In genomic region chr11:17002739-17003373, GRCm38 (mm10) we compare ENCODE assay signal across 20 mouse cellular contexts. TPM values are rescaled to one million over a fixed set of nuclear protein-coding genes. Genes with fewer than 3 reads are reported as not detected.
DNase-seq lines count a peak whose midpoint lies in the region; ATAC-seq and TF ChIP-seq lines count a peak whose summit lies in the region.
"Had no signal": no experiment of that assay in that cellular context is flagged by ENCODE, and none has a peak within 500 bp of the region (broad histone marks: within the 10 kb centered on the region; RNA-seq: fewer than 3 reads in every experiment).

No protein-coding gene starts in this region.

- no peak for TF ChIP-seq EP300 in lung, postnatal 0 days (IDR thresholded peaks at IDR 0.05)

- intact Hi-C loops in left cerebral cortex, postnatal 10 days (cut with DNase I) = no loop called here

- H3K36me3 ChIP-seq in lung, postnatal 0 days (ENCODE audit: insufficient read depth, low read length) = no peaks in the 10 kb centered on the region
- no peaks in the 10 kb centered on the region for H3K36me3 ChIP-seq in liver, embryonic 13.5 days
- no peaks in the 10 kb centered on the region for H3K36me3 ChIP-seq in intestine, embryonic 16.5 days (ENCODE audit: control insufficient read depth, insufficient read depth, low read length)
- H3K36me3 ChIP-seq: heart, embryonic 15.5 days; hindbrain, embryonic 12.5 days; kidney, embryonic 15.5 days had no signal

- DNase-seq in lung, postnatal 0 days (ENCODE audit: low spot score) = peak; percentile 28
- DNase-seq in lung, adult 18-20 months = no peak
- DNase-seq in liver, embryonic 13.5 days = no peak
- DNase-seq in left cerebral cortex, postnatal 10 days (ENCODE audit: extremely low spot score in 1 of 2, low spot score in 2 of 2) = no peak
- DNase-seq in natural killer cell, adult 2 months (ENCODE audit: low spot score in 2 of 2) = no peak
- DNase-seq: adrenal gland, adult 2 months; B cell, adult 2 months; cerebellum, adult 18-20 months; forebrain, postnatal 0 days; gastrocnemius, adult 2 months; right cerebral cortex, postnatal 4 days; thymus, adult 2 months had no signal

- H3K4me3 ChIP-seq in lung, postnatal 0 days (ENCODE audit: low read depth, low read length) = no peak overlapping the region
- no peak overlapping the region for H3K4me3 ChIP-seq in bone marrow, adult 2 months (replicated peaks; ENCODE audit: control insufficient read depth, low read depth, low read length)
- H3K4me3 ChIP-seq in liver, embryonic 13.5 days (replicated peaks) = no peak overlapping the region
- H3K4me3 ChIP-seq in intestine, embryonic 16.5 days (ENCODE audit: low read length) = no peak overlapping the region
- H3K4me3 ChIP-seq: gastrocnemius, adult 2 months; heart, adult 2 months; heart, embryonic 15.5 days; hindbrain, embryonic 12.5 days; kidney, embryonic 15.5 days had no signal

- WGBS in lung, postnatal 0 days = 68% methylated on average over 7 of the region's 7 CpGs
- 35% methylated on average over 7 of the region's 7 CpGs for WGBS in bone marrow, adult 2 months
- 37% methylated on average over 7 of the region's 7 CpGs for WGBS in liver, embryonic 13.5 days (ENCODE audit: insufficient replicate concordance)
- WGBS in intestine, embryonic 16.5 days = 67% methylated on average over 7 of the region's 7 CpGs

- H3K27ac ChIP-seq in lung, postnatal 0 days (ENCODE audit: low read length) = no peak overlapping the region
- peak overlapping the region; percentile 48; the same call in 1 of the 2 replicates for H3K27ac ChIP-seq in bone marrow, adult 2 months (ENCODE audit: control insufficient read depth, insufficient read depth, low read depth, low read length, poor library complexity)
- peak overlapping the region; percentile 50; the same call in 1 of the 2 replicates for H3K27ac ChIP-seq in liver, embryonic 13.5 days
- H3K27ac ChIP-seq in intestine, embryonic 16.5 days (ENCODE audit: low read length) = no peak overlapping the region
- H3K27ac ChIP-seq: gastrocnemius, adult 2 months; heart, adult 2 months; heart, embryonic 15.5 days; hindbrain, embryonic 12.5 days; kidney, embryonic 15.5 days had no signal

- TF ChIP-seq POLR2A in bone marrow, adult 2 months (IDR thresholded peaks at IDR 0.05; ENCODE audit: borderline replicate concordance, control insufficient read depth, low read depth, low read length) = no peak

- peak; percentile 49 for ATAC-seq in lung, postnatal 0 days
- ATAC-seq in liver, embryonic 13.5 days (ENCODE audit: low read depth) = peak; percentile 33
- peak; percentile 35 for ATAC-seq in megakaryocyte progenitor cell, adult 5-6 weeks (replicated peaks; ENCODE audit: poor library complexity)
- ATAC-seq in intestine, embryonic 16.5 days = no peak
- ATAC-seq: forebrain, postnatal 0 days had no signal

- no peaks in the 10 kb centered on the region for H3K4me1 ChIP-seq in lung, postnatal 0 days (ENCODE audit: insufficient read depth, low read depth, low read length)
- H3K4me1 ChIP-seq in bone marrow, adult 2 months (ENCODE audit: control insufficient read depth, insufficient read depth, low read length) = peaks cover 6% of the 10 kb centered on the region
- peaks cover 28% of the 10 kb centered on the region for H3K4me1 ChIP-seq in liver, embryonic 13.5 days (replicated peaks)
- no peaks in the 10 kb centered on the region for H3K4me1 ChIP-seq in intestine, embryonic 16.5 days (ENCODE audit: control insufficient read depth, insufficient read depth, low read length)
- H3K4me1 ChIP-seq: heart, embryonic 15.5 days; hindbrain, embryonic 12.5 days; kidney, embryonic 15.5 days had no signal

- no peak overlapping the region for H3K9ac ChIP-seq in lung, postnatal 0 days (replicated peaks; ENCODE audit: low read depth)
- no peak overlapping the region for H3K9ac ChIP-seq in liver, embryonic 13.5 days
- H3K9ac ChIP-seq in intestine, embryonic 16.5 days (ENCODE audit: low read depth, low read length) = no peak overlapping the region
- H3K9ac ChIP-seq: forebrain, postnatal 0 days; heart, embryonic 15.5 days; hindbrain, embryonic 12.5 days; kidney, embryonic 15.5 days had no signal

- no peak for TF ChIP-seq CTCF in lung, postnatal 0 days (IDR thresholded peaks at IDR 0.05)
- TF ChIP-seq CTCF in bone marrow, adult 2 months (IDR thresholded peaks at IDR 0.05; ENCODE audit: control insufficient read depth, insufficient read depth, low read length) = no peak

- no peaks in the 10 kb centered on the region for H3K9me3 ChIP-seq in lung, postnatal 0 days (ENCODE audit: low read length)
- H3K9me3 ChIP-seq in liver, embryonic 13.5 days (replicated peaks) = no peaks in the 10 kb centered on the region
- no peaks in the 10 kb centered on the region for H3K9me3 ChIP-seq in intestine, embryonic 16.5 days (ENCODE audit: control insufficient read depth, low read length)
- H3K9me3 ChIP-seq: heart, embryonic 15.5 days; hindbrain, embryonic 12.5 days; kidney, embryonic 15.5 days had no signal

- H3K4me2 ChIP-seq in lung, postnatal 0 days (replicated peaks; ENCODE audit: low read depth, low read length) = no peak overlapping the region
- H3K4me2 ChIP-seq in liver, embryonic 13.5 days = no peak overlapping the region
- no peak overlapping the region for H3K4me2 ChIP-seq in intestine, embryonic 16.5 days (ENCODE audit: low read depth, low read length)
- H3K4me2 ChIP-seq: heart, embryonic 15.5 days; hindbrain, embryonic 12.5 days; kidney, embryonic 15.5 days; midbrain, embryonic 11.5 days had no signal

- H3K27me3 ChIP-seq in lung, postnatal 0 days (replicated peaks; ENCODE audit: insufficient read depth, low read length) = no peaks in the 10 kb centered on the region
- no peaks in the 10 kb centered on the region for H3K27me3 ChIP-seq in liver, embryonic 13.5 days
- no peaks in the 10 kb centered on the region for H3K27me3 ChIP-seq in intestine, embryonic 16.5 days (replicated peaks; ENCODE audit: control insufficient read depth, insufficient read depth, low read length)
- H3K27me3 ChIP-seq: heart, embryonic 15.5 days; hindbrain, embryonic 12.5 days; kidney, embryonic 15.5 days had no signal

RNA-seq across cellular contexts. Expression of gene Cnrip1, which starts 48.5 kb away (rescaled TPM):
- polyA plus RNA-seq in lung, postnatal 0 days (2015; fragmentation: Nextera tagmentation; extraction: Ambion mirVana) = 22.2 and 24.0 TPM in 2 replicates
- 3.2 and 6.2 TPM in 2 replicates for polyA plus RNA-seq in bone marrow, adult 2 months (2011; ENCODE audit: insufficient read depth, insufficient read length, low replicate concordance, missing spikeins)
- polyA plus RNA-seq in liver, embryonic 13.5 days (2015; fragmentation: Nextera tagmentation; extraction: Ambion mirVana) = 3.4 and 4.2 TPM in 2 replicates
- total RNA-seq in megakaryocyte progenitor cell, adult 5-6 weeks (2015) = 1.9 and 2.6 TPM in 2 replicates
- total RNA-seq in megakaryocyte progenitor cell, adult 5-6 weeks (2017) = 0.12 and 1.3 TPM in 2 replicates
- polyA plus RNA-seq in intestine, embryonic 16.5 days (2015; fragmentation: Nextera tagmentation; extraction: Ambion mirVana) = 20.4 and 22.6 TPM in 2 replicates
- 100 to 1,000 TPM; 192 to 198 TPM for total RNA-seq in left cerebral cortex, postnatal 10 days (2021)

RNA-seq across cellular contexts. Expression of gene Plek, which starts 49.3 kb away (rescaled TPM):
- polyA plus RNA-seq in lung, postnatal 0 days (2015; fragmentation: Nextera tagmentation; extraction: Ambion mirVana) = 9.9 and 16.7 TPM in 2 replicates
- 51.3 and 72.7 TPM in 2 replicates for polyA plus RNA-seq in bone marrow, adult 2 months (2011; ENCODE audit: insufficient read depth, insufficient read length, low replicate concordance, missing spikeins)
- polyA plus RNA-seq in liver, embryonic 13.5 days (2015; fragmentation: Nextera tagmentation; extraction: Ambion mirVana) = 25.6 and 32.7 TPM in 2 replicates
- 26.6 and 31.3 TPM in 2 replicates for total RNA-seq in megakaryocyte progenitor cell, adult 5-6 weeks (2015)
- 28.4 and 31.3 TPM in 2 replicates for total RNA-seq in megakaryocyte progenitor cell, adult 5-6 weeks (2017)
- 2.2 TPM in 2 replicates for polyA plus RNA-seq in intestine, embryonic 16.5 days (2015; fragmentation: Nextera tagmentation; extraction: Ambion mirVana)
- 1 to 10 TPM; 5.4 to 5.5 TPM for total RNA-seq in left cerebral cortex, postnatal 10 days (2021)

RNA-seq across cellular contexts. Expression of gene Fbxo48, which starts 51.7 kb away (rescaled TPM):
- 0.11 and 0.20 TPM in 2 replicates for polyA plus RNA-seq in lung, postnatal 0 days (2015; fragmentation: Nextera tagmentation; extraction: Ambion mirVana)
- polyA plus RNA-seq in bone marrow, adult 2 months (2011; ENCODE audit: insufficient read depth, insufficient read length, low replicate concordance, missing spikeins) = 1.9 and 4.9 TPM in 2 replicates
- polyA plus RNA-seq in liver, embryonic 13.5 days (2015; fragmentation: Nextera tagmentation; extraction: Ambion mirVana) = 1.8 TPM in 2 replicates
- 7.6 and 12.7 TPM in 2 replicates for total RNA-seq in megakaryocyte progenitor cell, adult 5-6 weeks (2015)
- 8.1 and 10.3 TPM in 2 replicates for total RNA-seq in megakaryocyte progenitor cell, adult 5-6 weeks (2017)
- 0.79 and 1.2 TPM in 2 replicates for polyA plus RNA-seq in intestine, embryonic 16.5 days (2015; fragmentation: Nextera tagmentation; extraction: Ambion mirVana)
- total RNA-seq in left cerebral cortex, postnatal 10 days (2021) = 1 to 10 TPM; 1.9 to 2.6 TPM

Comparison
In these comparisons a context has a peak if more than half of its experiments do, and no peak if none do; other contexts are left out.
1. H3K27ac ChIP-seq: peak in bone marrow, adult 2 months (single experiment) and liver, embryonic 13.5 days (single experiment); none in lung, postnatal 0 days (single experiment) and intestine, embryonic 16.5 days (single experiment).